Mouse (Mus musculus) thymus, adult 2 months (tissue): ENCODE results near the gene 2210016L21Rik.

Experiments
- CTCF ChIP-seq: fragments of 200-500 bp; IDR thresholded peaks from 2 replicates; pipeline ENCODE4 v1.5.1; 2012; ENCODE audit warnings: mild to moderate bottlenecking, control low read depth, low read length, moderate library complexity, borderline replicate concordance; ENCODE audit not compliant: control insufficient read depth, poor library complexity, insufficient read depth; ENCODE audit errors: extremely low read depth
- POLR2A ChIP-seq: fragments of 200-500 bp; IDR thresholded peaks from 2 replicates; pipeline ENCODE4 v1.6.1; 2012; ENCODE audit warnings: mild to moderate bottlenecking, low read length, control low read depth, moderate library complexity; ENCODE audit not compliant: control insufficient read depth, poor library complexity, insufficient read depth; ENCODE audit errors: extremely low read depth

DNA sequence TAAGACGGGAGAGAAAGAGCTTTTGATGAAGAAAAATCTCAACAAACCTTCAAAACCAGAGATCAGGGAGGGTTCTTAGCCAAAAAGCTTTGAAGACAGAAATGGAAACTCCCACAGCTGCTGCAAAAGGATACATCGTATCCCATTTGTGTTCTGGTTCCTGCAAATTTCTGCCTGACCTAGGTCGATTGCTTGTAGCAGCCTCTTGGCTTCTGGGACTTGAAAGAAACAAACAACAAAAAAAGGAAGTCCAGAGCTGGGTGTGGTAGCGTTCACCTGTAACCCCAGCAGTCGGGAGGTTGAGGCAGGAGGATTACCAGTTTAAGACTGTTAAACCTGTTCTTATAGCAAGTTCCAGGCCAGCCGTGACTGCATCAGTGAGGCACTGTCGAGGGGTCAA is 43.1 kb upstream of the 2210016L21Rik start:
- TF ChIP-seq CTCF (no peak), POLR2A (no peak)
